Mouse (Mus musculus) CH12.LX (cell line): ENCODE measurements at regions not wholly inside any gene's neighbourhood (a gene's known extent, or its start where the extent isn't known, plus 50 kb on each side); places are given as distances from the start of the nearest gene placed in this dataset.

Source experiments
- CHD1 ChIP-seq: IDR thresholded peaks from 2 replicates; pipeline ENCODE4 v1.6.1; 2012; ENCODE audit warnings: low read depth, low read length, improper control_type of control experiment, inconsistent platforms
- CTCF ChIP-seq, 2 experiments: IDR thresholded peaks in 1 of 2; conservative IDR thresholded peaks in 1 of 2; 2 replicates each; pipeline ENCODE4 v1.5.1; 2011 to 2012; ENCODE audit warnings: low read depth in 2 of 2, low read length in 2 of 2, improper control_type of control experiment in 1 of 2, inconsistent platforms in 1 of 2, mild to moderate bottlenecking in 1 of 2, moderate library complexity in 1 of 2
- GABPA ChIP-seq: IDR thresholded peaks from 2 replicates; pipeline ENCODE4 v1.6.1; 2012; ENCODE audit warnings: low read depth, low read length, improper control_type of control experiment, inconsistent platforms; ENCODE audit not compliant: insufficient replicate concordance
- TCF12 ChIP-seq: IDR thresholded peaks from 2 replicates; pipeline ENCODE4 v1.6.1; 2014; ENCODE audit warnings: low read depth, mild to moderate bottlenecking, inconsistent platforms, low read length, improper control_type of control experiment
- USF2 ChIP-seq: conservative IDR thresholded peaks from 2 replicates; pipeline ENCODE4 v1.6.1; 2011; ENCODE audit warnings: low read depth, low read length, improper control_type of control experiment
- ZKSCAN1 ChIP-seq: IDR thresholded peaks from 2 replicates; pipeline ENCODE4 v1.6.1; 2012; ENCODE audit warnings: low read depth, inconsistent platforms, low read length, improper control_type of control experiment, borderline replicate concordance

DNA sequence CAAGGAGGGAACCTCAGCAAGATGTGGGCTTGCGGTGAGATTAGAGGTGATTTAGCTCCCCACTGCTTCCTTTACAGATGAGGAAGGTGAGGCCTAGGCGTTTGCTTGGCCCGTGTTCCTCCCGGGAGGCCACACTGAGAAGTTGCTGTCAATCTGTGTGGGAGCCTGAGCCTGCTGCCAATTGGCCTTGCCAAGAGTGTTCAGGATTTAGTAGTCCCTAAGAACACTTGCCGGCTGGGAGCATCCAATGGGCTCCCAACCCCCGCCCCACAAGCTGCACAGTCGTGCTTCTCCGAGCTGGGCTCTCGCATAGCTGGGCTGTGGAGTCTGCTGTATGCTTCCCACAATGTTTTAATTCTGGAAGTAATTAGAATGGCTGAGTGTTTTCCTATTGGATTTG, 308.9 kb downstream of the Med13l start:
- TF ChIP-seq USF2: no peak
- no peak for TF ChIP-seq ZKSCAN1
- no peak for TF ChIP-seq CHD1
- TF ChIP-seq TCF12: no peak
- no peak for TF ChIP-seq CTCF (conservative IDR thresholded peaks at IDR 0.05 in 1 of 2, IDR thresholded peaks at IDR 0.05 in 1 of 2; ENCODE audit: low read depth in 2 of 2, low read length in 2 of 2)
- TF ChIP-seq GABPA: no peak
